Mouse (Mus musculus) ES-E14 (cell line): ENCODE measurements around the gene Plg.

ENCODE experiments used
- HCFC1 ChIP-seq: IDR thresholded peaks from 2 replicates; pipeline ENCODE4 v1.6.1; 2012; ENCODE audit warnings: low read length, inconsistent platforms, borderline replicate concordance; ENCODE audit not compliant: insufficient read depth
- MAFK ChIP-seq: IDR thresholded peaks from 2 replicates; pipeline ENCODE4 v1.6.1; 2014; ENCODE audit warnings: mild to moderate bottlenecking, low read depth, low read length, inconsistent platforms; ENCODE audit not compliant: insufficient read depth
- ZC3H11A ChIP-seq: IDR thresholded peaks from 2 replicates; pipeline ENCODE4 v1.6.1; 2012; ENCODE audit warnings: low read depth, mild to moderate bottlenecking, inconsistent platforms, low read length, borderline replicate concordance
- ZNF384 ChIP-seq: IDR thresholded peaks from 2 replicates; pipeline ENCODE4 v1.6.1; 2012; ENCODE audit warnings: low read depth, low read length, inconsistent platforms

GRCm38 (mm10) chr17:12343702-12344376 lies 34.6 kb upstream of the Plg start:
- TF ChIP-seq ZC3H11A (no peak), HCFC1 (no peak), ZNF384 (no peak), MAFK (no peak)
